Mouse (Mus musculus) CH12.LX (cell line): Measurements from ENCODE around the gene Ubap1. TPM values are rescaled to one million over a fixed set of nuclear protein-coding genes. Genes with fewer than 3 reads are reported as not detected.

Experiments used
- DNase-seq: peaks from one replicate; pipeline ENCODE4 v3.0.0-alpha.2; 2013; ENCODE audit errors: extremely low read depth
- H3K27ac ChIP-seq: 2 replicates; pipeline ENCODE4 v1.5.1; 2012; ENCODE audit warnings: low read depth, mild to moderate bottlenecking, control low read depth, moderate library complexity; ENCODE audit not compliant: insufficient read depth
- H3K27me3 ChIP-seq: replicated peaks from 2 replicates; pipeline ENCODE3; 2012; ENCODE audit warnings: inconsistent platforms
- H3K36me3 ChIP-seq, 2 experiments: replicated peaks in 1 of 2; 2 replicates each; pipeline versions ENCODE3 to v1.6.1; 2012; ENCODE audit warnings: inconsistent platforms in 1 of 2, low read length in 1 of 2, mild to moderate bottlenecking in 1 of 2, mixed read lengths in 1 of 2, moderate library complexity in 1 of 2; ENCODE audit not compliant: control insufficient read depth in 1 of 2, insufficient read depth in 1 of 2
- H3K4me1 ChIP-seq, 2 experiments: 2 replicates each; pipeline ENCODE4 v1.6.1; 2012; ENCODE audit warnings: inconsistent platforms in 1 of 2, moderate library complexity in 1 of 2; ENCODE audit not compliant: insufficient read depth in 2 of 2, control insufficient read depth in 1 of 2
- H3K4me2 ChIP-seq: 2 replicates; pipeline ENCODE4 v1.6.1; 2012; ENCODE audit warnings: low read depth, mild to moderate bottlenecking, control low read depth; ENCODE audit not compliant: poor library complexity, insufficient read depth, severe bottlenecking
- H3K4me3 ChIP-seq, 3 experiments: fragments of 150-350 bp in 1 of 3; sonication (generic) in 1 of 3; replicated peaks in 1 of 3; 2 replicates each; pipeline versions ENCODE3 to v1.5.1; 2011 to 2012; ENCODE audit warnings: low read depth in 2 of 3, low read length in 2 of 3, mild to moderate bottlenecking in 2 of 3, moderate library complexity in 2 of 3, control low read depth in 1 of 3, improper control_type of control experiment in 1 of 3, inconsistent platforms in 1 of 3, mixed read lengths in 1 of 3; ENCODE audit not compliant: poor library complexity in 1 of 3
- H3K79me2 ChIP-seq: replicated peaks from 2 replicates; pipeline ENCODE4 v1.6.1; 2012; ENCODE audit warnings: mild to moderate bottlenecking, moderate library complexity; ENCODE audit not compliant: control insufficient read depth, poor library complexity, insufficient read depth, severe bottlenecking; ENCODE audit errors: extremely low read depth
- H3K9ac ChIP-seq: 2 replicates; pipeline ENCODE4 v1.6.1; 2012; ENCODE audit warnings: low read depth, mild to moderate bottlenecking, control low read depth, moderate library complexity; ENCODE audit not compliant: insufficient read depth
- H3K9me3 ChIP-seq: replicated peaks from 2 replicates; pipeline ENCODE3; 2012; ENCODE audit warnings: low read length, inconsistent platforms, mixed read lengths
- BHLHE40 ChIP-seq: IDR thresholded peaks from 2 replicates; pipeline ENCODE4 v1.6.1; 2011; ENCODE audit warnings: mild to moderate bottlenecking, low read depth, low read length, improper control_type of control experiment
- CHD1 ChIP-seq: IDR thresholded peaks from 2 replicates; pipeline ENCODE4 v1.6.1; 2012; ENCODE audit warnings: low read depth, low read length, improper control_type of control experiment, inconsistent platforms
- CHD2 ChIP-seq: IDR thresholded peaks from 2 replicates; pipeline ENCODE4 v1.6.1; 2011; ENCODE audit warnings: low read length, improper control_type of control experiment
- CTCF ChIP-seq, 2 experiments: IDR thresholded peaks in 1 of 2; conservative IDR thresholded peaks in 1 of 2; 2 replicates each; pipeline ENCODE4 v1.5.1; 2011 to 2012; ENCODE audit warnings: low read depth in 2 of 2, low read length in 2 of 2, improper control_type of control experiment in 1 of 2, inconsistent platforms in 1 of 2, mild to moderate bottlenecking in 1 of 2, moderate library complexity in 1 of 2
- E2F4 ChIP-seq: IDR thresholded peaks from 2 replicates; pipeline ENCODE4 v1.6.1; 2011; ENCODE audit warnings: low read depth, low read length, improper control_type of control experiment; ENCODE audit not compliant: insufficient replicate concordance
- ELF1 ChIP-seq: IDR thresholded peaks from 2 replicates; pipeline ENCODE4 v1.6.1; 2014; ENCODE audit warnings: low read depth, mild to moderate bottlenecking, inconsistent platforms, low read length, improper control_type of control experiment
- ETS1 ChIP-seq: conservative IDR thresholded peaks from 2 replicates; pipeline ENCODE4 v1.6.1; 2012; ENCODE audit warnings: low read depth, mild to moderate bottlenecking, inconsistent platforms, low read length, improper control_type of control experiment, moderate library complexity
- GABPA ChIP-seq: IDR thresholded peaks from 2 replicates; pipeline ENCODE4 v1.6.1; 2012; ENCODE audit warnings: low read depth, low read length, improper control_type of control experiment, inconsistent platforms; ENCODE audit not compliant: insufficient replicate concordance
- HCFC1 ChIP-seq: IDR thresholded peaks from 2 replicates; pipeline ENCODE4 v1.6.1; 2012; ENCODE audit warnings: low read depth, mild to moderate bottlenecking, inconsistent platforms, low read length, improper control_type of control experiment
- JUN ChIP-seq: IDR thresholded peaks from 2 replicates; pipeline ENCODE4 v1.6.1; 2011; ENCODE audit warnings: low read depth, mild to moderate bottlenecking, low read length, improper control_type of control experiment, moderate library complexity; ENCODE audit not compliant: insufficient read depth
- KAT2A ChIP-seq: IDR thresholded peaks from 2 replicates; pipeline ENCODE4 v1.6.1; 2012; ENCODE audit warnings: low read length, improper control_type of control experiment, inconsistent platforms; ENCODE audit not compliant: insufficient replicate concordance
- MAX ChIP-seq: IDR thresholded peaks from 2 replicates; pipeline ENCODE4 v1.6.1; 2011; ENCODE audit warnings: low read length, improper control_type of control experiment
- MAZ ChIP-seq: IDR thresholded peaks from 2 replicates; pipeline ENCODE4 v1.6.1; 2012; ENCODE audit warnings: low read depth, mild to moderate bottlenecking, inconsistent platforms, low read length, improper control_type of control experiment, moderate library complexity
- MXI1 ChIP-seq: IDR thresholded peaks from 2 replicates; pipeline ENCODE4 v1.6.1; 2011; ENCODE audit warnings: mild to moderate bottlenecking, low read depth, low read length, improper control_type of control experiment
- MYC ChIP-seq: IDR thresholded peaks from 2 replicates; pipeline ENCODE4 v1.6.1; 2011; ENCODE audit warnings: low read depth, mild to moderate bottlenecking, improper control_type of control experiment, low read length
- NELFE ChIP-seq: IDR thresholded peaks from 2 replicates; pipeline ENCODE4 v1.6.1; 2011; ENCODE audit warnings: low read depth, low read length, improper control_type of control experiment
- NRF1 ChIP-seq: IDR thresholded peaks from 2 replicates; pipeline ENCODE4 v1.6.1; 2014; ENCODE audit warnings: low read depth, mild to moderate bottlenecking, inconsistent platforms, low read length, improper control_type of control experiment, moderate library complexity
- PAX5 ChIP-seq: IDR thresholded peaks from 2 replicates; pipeline ENCODE4 v1.6.1; 2012; ENCODE audit warnings: low read length, inconsistent platforms, mixed read lengths
- POLR2AphosphoS2 ChIP-seq: IDR thresholded peaks from 2 replicates; pipeline ENCODE4 v1.6.1; 2011; ENCODE audit warnings: low read depth, low read length, improper control_type of control experiment
- RAD21 ChIP-seq: IDR thresholded peaks from 2 replicates; pipeline ENCODE4 v1.6.1; 2011; ENCODE audit warnings: low read depth, mild to moderate bottlenecking, low read length, improper control_type of control experiment, moderate library complexity
- RCOR1 ChIP-seq: conservative IDR thresholded peaks from 2 replicates; pipeline ENCODE4 v1.6.1; 2012; ENCODE audit warnings: low read depth, mild to moderate bottlenecking, inconsistent platforms, low read length, improper control_type of control experiment
- SIN3A ChIP-seq: IDR thresholded peaks from 2 replicates; pipeline ENCODE4 v1.6.1; 2012; ENCODE audit warnings: low read length, improper control_type of control experiment, inconsistent platforms
- SMC3 ChIP-seq: IDR thresholded peaks from 2 replicates; pipeline ENCODE4 v1.6.1; 2011; ENCODE audit warnings: low read depth, low read length, improper control_type of control experiment
- TBP ChIP-seq: conservative IDR thresholded peaks from 2 replicates; pipeline ENCODE4 v1.6.1; 2011; ENCODE audit warnings: low read depth, low read length, improper control_type of control experiment
- UBTF ChIP-seq: IDR thresholded peaks from 2 replicates; pipeline ENCODE4 v1.6.1; 2012; ENCODE audit warnings: low read depth, mild to moderate bottlenecking, inconsistent platforms, low read length, improper control_type of control experiment, moderate library complexity
- USF1 ChIP-seq: IDR thresholded peaks from 2 replicates; pipeline ENCODE4 v1.6.1; 2014; ENCODE audit warnings: low read depth, mild to moderate bottlenecking, inconsistent platforms, low read length, improper control_type of control experiment
- USF2 ChIP-seq: conservative IDR thresholded peaks from 2 replicates; pipeline ENCODE4 v1.6.1; 2011; ENCODE audit warnings: low read depth, low read length, improper control_type of control experiment
- ZMIZ1 ChIP-seq: IDR thresholded peaks from 2 replicates; pipeline ENCODE4 v1.6.1; 2012; ENCODE audit warnings: low read depth, mild to moderate bottlenecking, inconsistent platforms, low read length, improper control_type of control experiment
- ZNF384 ChIP-seq: IDR thresholded peaks from 2 replicates; pipeline ENCODE4 v1.6.1; 2012; ENCODE audit warnings: low read depth, low read length, improper control_type of control experiment, inconsistent platforms
- dilution Hi-C: fragments of 300-500 bp; cut with MboI; formaldehyde crosslinking; loops from 2 replicates; pipeline ENCODE4 v1.14.3; 2020; ENCODE audit warnings: low sequenced_read_pairs; ENCODE audit not compliant: extremely low pct_unique_long_range_greater_than_20kb, extremely low pct_ligation_motif_present
- in situ Hi-C: fragments of 300-500 bp; cut with MboI; formaldehyde crosslinking; loops from 3 replicates; pipeline ENCODE4 v1.14.3; 2019; ENCODE audit warnings: low sequenced_read_pairs, low pct_ligation_motif_present, low pct_unique_long_range_greater_than_20kb, mixed read lengths
- polyA plus RNA-seq: library from polyadenylated mRNA; unstranded; fragments of >175 nt; gene quantifications from 2 replicates; pipeline ENCODE4 v1.2.1, GENCODE M21; 2012; ENCODE audit warnings: low read depth; ENCODE audit not compliant: insufficient read length
- total RNA-seq, 2 experiments: library from RNA; depleted of rRNA; stranded (reverse); fragments of 300-350 nt in 1 of 2; fragments of >200 nt in 1 of 2; gene quantifications; 2 replicates each; pipeline ENCODE4 v1.2.3; 2012 to 2014

The Ubap1 gene
- total and polyA plus RNA-seq, 3 experiments = 11.5 to 22.3 (median 17.5) TPM

- Histone ChIP-seq H3K36me3 (peaks cover 8 to 38% of the 10 kb centered on the region in 2 experiments), H3K79me2 (peaks cover 28% of the 10 kb centered on the region), H3K27me3 (no peaks in the 10 kb centered on the region), H3K9ac (peak overlapping the region; percentile 89), H3K4me1 (peaks cover 14 to 49% of the 10 kb centered on the region in 2 experiments), H3K27ac (no peak overlapping the region), H3K9me3 (no peaks in the 10 kb centered on the region), H3K4me3 (peak overlapping the region; percentile 94 to 99 (median 97)), H3K4me2 (peak overlapping the region; percentile 99)
- TF ChIP-seq SMC3 (no peak), RCOR1 (no peak), ETS1 (no peak), GABPA (no peak), NRF1 (no peak), MAX (no peak), E2F4 (no peak), ZNF384 (no peak), CTCF (conservative IDR thresholded peaks at IDR 0.05 in 1 of 2, IDR thresholded peaks at IDR 0.05 in 1 of 2; ENCODE audit: low read depth in 2 of 2, low read length in 2 of 2) (no peak), BHLHE40 (no peak), JUN (no peak), USF1 (no peak), SIN3A (no peak), PAX5 (no peak)
- dilution Hi-C loops (no loop called here), in situ Hi-C loops (no loop called here)
- DNase-seq = no peak
These were observed 35.1 kb upstream of the Ubap1 start for GRCm38 (mm10) chr4:41313722-41314121.

GRCm38 (mm10) chr4:41314141-41315129, 34.4 kb upstream of the Ubap1 start, which contains the start of gene Dcaf12:
Gene Dcaf12, minus strand, starts transcription at chr4:41314889.
- DNase-seq = peak; percentile 96
- peak within 1 kb of the TSS; percentile 99 for H3K4me2 ChIP-seq
- H3K4me3 ChIP-seq = peak within 1 kb of the TSS; percentile 94 to 99 (median 97)
- H3K27ac ChIP-seq = peak within 1 kb of the TSS; percentile 63
- in situ Hi-C loops (no loop called here), dilution Hi-C loops (no loop called here)
- H3K4me1 ChIP-seq = peaks cover 15 to 55% of the 10 kb centered on the region in 2 experiments
- peaks cover 3 to 34% of the 10 kb centered on the region in 2 experiments for H3K36me3 ChIP-seq
- peak within 1 kb of the TSS; percentile 90 for H3K9ac ChIP-seq
- H3K79me2 ChIP-seq = peaks cover 28% of the 10 kb centered on the region
- no peaks in the 10 kb centered on the region for H3K9me3 ChIP-seq
- H3K27me3 ChIP-seq = no peaks in the 10 kb centered on the region
- TF ChIP-seq GABPA (no peak), MXI1 (peak; percentile 83; the same call in 1 of the 2 replicates), RAD21 (no peak), USF2 (no peak), KAT2A (0 out of 2 replicates have a peak, but pooled peaks have one; percentile 61), JUN (no peak), E2F4 (0 out of 2 replicates have a peak, but pooled peaks have one; percentile 77), CHD1 (0 out of 2 replicates have a peak, but pooled peaks have one; percentile 11), NELFE (peak; percentile 87; the same call in 1 of the 2 replicates), RCOR1 (no peak), TBP (peak; percentile 88), HCFC1 (peak; percentile 74), MYC (no peak; the same call in 1 of the 2 replicates), USF1 (no peak), MAZ (0 out of 2 replicates have a peak, but pooled peaks have one; percentile 73), NRF1 (peak; percentile 93), ELF1 (peak; percentile 86), POLR2AphosphoS2 (0 out of 2 replicates have a peak, but pooled peaks have one; percentile 29), UBTF (0 out of 2 replicates have a peak, but pooled peaks have one; percentile 64), SIN3A (peak; percentile 39), BHLHE40 (no peak), CHD2 (no peak), ZMIZ1 (peak; percentile 74; the same call in 1 of the 2 replicates)
